Mouse (Mus musculus): ENCODE results near the gene Mrps30. TPM values are rescaled to one million over a fixed set of nuclear protein-coding genes. Genes with fewer than 3 reads are reported as not detected.
"Not testable (repeated sequence)": the region's sequence is repeated elsewhere in the genome, so short reads cannot be mapped to it uniquely, and the experiment has no call there.

The Mrps30 gene
- polyA plus RNA-seq, 1 experiment = 13.9 TPM

DNA sequence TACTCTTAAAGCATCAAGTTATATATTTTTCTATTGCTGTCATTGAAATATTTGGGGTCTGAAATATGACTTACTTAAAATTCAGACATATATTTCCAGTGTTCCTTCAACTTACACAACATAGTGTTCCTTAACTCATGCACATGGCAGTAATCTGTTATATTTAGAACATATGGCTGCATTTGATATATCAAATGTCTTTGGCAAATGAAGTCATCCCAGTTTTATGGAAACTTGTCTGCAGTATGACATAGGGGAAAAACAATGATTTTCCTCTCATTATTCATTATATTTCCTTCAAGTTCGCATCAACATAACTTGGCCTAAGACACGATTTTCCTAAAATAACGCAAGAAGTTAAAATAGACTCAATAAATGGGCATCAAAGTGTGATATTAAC, 8.8 kb upstream of the Mrps30 start:
- H3K27me3 ChIP-seq (ENCODE audit: control insufficient read depth, insufficient read depth, low read length) = no peaks in the 10 kb centered on the region
- H3K27ac ChIP-seq (ENCODE audit: control insufficient read depth, insufficient read depth, low read depth, low read length) = no peak overlapping the region
- TF ChIP-seq POLR2A (IDR thresholded peaks at IDR 0.05; ENCODE audit: control insufficient read depth, low read depth, low read length) (no peak), CTCF (IDR thresholded peaks at IDR 0.05; ENCODE audit: control insufficient read depth, insufficient read depth, insufficient replicate concordance, low read depth, low read length) (no peak)
- H3K36me3 ChIP-seq (ENCODE audit: control insufficient read depth, insufficient read depth, low read length) = no peaks in the 10 kb centered on the region
- H3K4me3 ChIP-seq (ENCODE audit: control insufficient read depth, low read depth, low read length) = no peak overlapping the region
- H3K4me1 ChIP-seq (ENCODE audit: control insufficient read depth, insufficient read depth, low read length) = no peaks in the 10 kb centered on the region

GRCm38 (mm10) chr13:118387448-118387801, 373 bp upstream of the Mrps30 start:
- H3K27me3 ChIP-seq (ENCODE audit: control insufficient read depth, insufficient read depth, low read length) = not testable (repeated sequence)

DNA sequence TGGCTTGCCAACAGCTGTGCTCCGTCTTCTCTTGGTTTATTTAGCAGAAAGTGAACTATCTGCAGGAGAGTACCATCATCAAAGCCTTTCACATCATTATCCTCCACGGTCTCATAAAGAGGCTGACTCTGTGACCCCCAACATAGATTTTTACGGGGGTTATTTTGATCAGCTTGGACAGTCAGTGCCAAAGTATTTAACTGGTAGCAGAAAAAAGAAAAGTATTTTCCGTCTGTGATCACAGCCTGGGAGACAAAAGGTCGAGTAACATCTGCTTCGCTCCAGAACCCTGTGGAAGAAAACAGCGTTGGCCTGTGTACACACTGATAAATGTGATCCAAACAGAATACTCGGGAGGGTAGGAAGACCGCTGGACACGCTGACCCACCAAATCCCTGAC, 6.7 kb downstream of the Mrps30 start:
- Histone ChIP-seq H3K4me3 (ENCODE audit: control insufficient read depth, low read depth, low read length) (no peak overlapping the region), H3K27me3 (ENCODE audit: control insufficient read depth, insufficient read depth, low read length) (no peaks in the 10 kb centered on the region), H3K4me1 (ENCODE audit: control insufficient read depth, insufficient read depth, low read length) (no peaks in the 10 kb centered on the region), H3K27ac (ENCODE audit: control insufficient read depth, insufficient read depth, low read depth, low read length) (no peak overlapping the region), H3K36me3 (ENCODE audit: control insufficient read depth, insufficient read depth, low read length) (no peaks in the 10 kb centered on the region)
- TF ChIP-seq POLR2A (IDR thresholded peaks at IDR 0.05; ENCODE audit: control insufficient read depth, low read depth, low read length) (no peak), CTCF (IDR thresholded peaks at IDR 0.05; ENCODE audit: control insufficient read depth, insufficient read depth, insufficient replicate concordance, low read depth, low read length) (no peak)

More at GRCm38 (mm10) chr13:118387448-118387801, 373 bp upstream of the Mrps30 start:
- H3K27ac ChIP-seq (ENCODE audit: control insufficient read depth, insufficient read depth, low read depth, low read length); H3K4me1 ChIP-seq (ENCODE audit: control insufficient read depth, insufficient read depth, low read length); H3K36me3 ChIP-seq (ENCODE audit: control insufficient read depth, insufficient read depth, low read length): not testable (repeated sequence)
- peak overlapping the region; percentile 89 for H3K4me3 ChIP-seq (ENCODE audit: control insufficient read depth, low read depth, low read length)

GRCm38 (mm10) chr13:118379155-118379554, 7.9 kb downstream of the Mrps30 start:
- H3K4me3 ChIP-seq (ENCODE audit: control insufficient read depth, low read depth, low read length) = no peak overlapping the region
- H3K27me3 ChIP-seq (ENCODE audit: control insufficient read depth, insufficient read depth, low read length) = no peaks in the 10 kb centered on the region
- TF ChIP-seq CTCF (IDR thresholded peaks at IDR 0.05; ENCODE audit: control insufficient read depth, insufficient read depth, insufficient replicate concordance, low read depth, low read length) (peak; percentile 56; the same call in 1 of the 2 replicates), POLR2A (IDR thresholded peaks at IDR 0.05; ENCODE audit: control insufficient read depth, low read depth, low read length) (no peak)
- no peaks in the 10 kb centered on the region for H3K36me3 ChIP-seq (ENCODE audit: control insufficient read depth, insufficient read depth, low read length)
- no peak overlapping the region for H3K27ac ChIP-seq (ENCODE audit: control insufficient read depth, insufficient read depth, low read depth, low read length)
- no peaks in the 10 kb centered on the region for H3K4me1 ChIP-seq (ENCODE audit: control insufficient read depth, insufficient read depth, low read length)

- no peak overlapping the region for H3K27ac ChIP-seq (ENCODE audit: control insufficient read depth, insufficient read depth, low read depth, low read length)
- no peaks in the 10 kb centered on the region for H3K36me3 ChIP-seq (ENCODE audit: control insufficient read depth, insufficient read depth, low read length)
- H3K4me1 ChIP-seq (ENCODE audit: control insufficient read depth, insufficient read depth, low read length) = no peaks in the 10 kb centered on the region
- TF ChIP-seq POLR2A (IDR thresholded peaks at IDR 0.05; ENCODE audit: control insufficient read depth, low read depth, low read length) = no peak
- TF ChIP-seq CTCF (IDR thresholded peaks at IDR 0.05; ENCODE audit: control insufficient read depth, insufficient read depth, insufficient replicate concordance, low read depth, low read length) = no peak
- no peak overlapping the region for H3K4me3 ChIP-seq (ENCODE audit: control insufficient read depth, low read depth, low read length)
- H3K27me3 ChIP-seq (ENCODE audit: control insufficient read depth, insufficient read depth, low read length) = no peaks in the 10 kb centered on the region
Observed at GRCm38 (mm10) chr13:118372871-118373270, 14.2 kb downstream of the Mrps30 start.

- Histone ChIP-seq H3K27ac (ENCODE audit: control insufficient read depth, insufficient read depth, low read depth, low read length) (no peak overlapping the region), H3K4me3 (ENCODE audit: control insufficient read depth, low read depth, low read length) (no peak overlapping the region), H3K36me3 (ENCODE audit: control insufficient read depth, insufficient read depth, low read length) (no peaks in the 10 kb centered on the region), H3K4me1 (ENCODE audit: control insufficient read depth, insufficient read depth, low read length) (no peaks in the 10 kb centered on the region), H3K27me3 (ENCODE audit: control insufficient read depth, insufficient read depth, low read length) (no peaks in the 10 kb centered on the region)
- TF ChIP-seq POLR2A (IDR thresholded peaks at IDR 0.05; ENCODE audit: control insufficient read depth, low read depth, low read length) (no peak), CTCF (IDR thresholded peaks at IDR 0.05; ENCODE audit: control insufficient read depth, insufficient read depth, insufficient replicate concordance, low read depth, low read length) (no peak)
Observed at GRCm38 (mm10) chr13:118365774-118366173, 21.3 kb downstream of the Mrps30 start.

DNA sequence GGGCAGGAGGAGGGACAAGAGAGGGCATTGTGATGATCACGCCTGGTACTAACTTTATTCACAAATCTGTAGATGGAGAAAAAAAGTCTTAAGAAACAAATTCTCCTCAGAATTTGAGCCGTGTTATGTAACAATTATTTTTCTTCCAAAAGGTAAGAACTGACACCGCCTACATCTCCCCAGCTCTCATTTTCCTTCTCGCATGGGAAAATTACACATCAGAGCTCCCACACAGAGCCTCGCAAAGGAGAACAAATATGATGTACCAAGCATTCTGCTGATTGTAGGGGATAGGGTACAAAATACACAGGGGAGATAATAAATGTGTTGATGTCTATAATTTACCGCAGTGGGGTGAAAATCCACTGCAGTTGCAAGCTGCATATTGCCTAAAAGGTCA, 23.7 kb downstream of the Mrps30 start:
- no peaks in the 10 kb centered on the region for H3K4me1 ChIP-seq (ENCODE audit: control insufficient read depth, insufficient read depth, low read length)
- no peak overlapping the region for H3K27ac ChIP-seq (ENCODE audit: control insufficient read depth, insufficient read depth, low read depth, low read length)
- TF ChIP-seq POLR2A (IDR thresholded peaks at IDR 0.05; ENCODE audit: control insufficient read depth, low read depth, low read length) (no peak), CTCF (IDR thresholded peaks at IDR 0.05; ENCODE audit: control insufficient read depth, insufficient read depth, insufficient replicate concordance, low read depth, low read length) (no peak)
- H3K4me3 ChIP-seq (ENCODE audit: control insufficient read depth, low read depth, low read length) = no peak overlapping the region
- H3K27me3 ChIP-seq (ENCODE audit: control insufficient read depth, insufficient read depth, low read length) = no peaks in the 10 kb centered on the region
- no peaks in the 10 kb centered on the region for H3K36me3 ChIP-seq (ENCODE audit: control insufficient read depth, insufficient read depth, low read length)

- H3K4me3 ChIP-seq (ENCODE audit: control insufficient read depth, low read depth, low read length) = no peak overlapping the region
- no peaks in the 10 kb centered on the region for H3K4me1 ChIP-seq (ENCODE audit: control insufficient read depth, insufficient read depth, low read length)
- no peak overlapping the region for H3K27ac ChIP-seq (ENCODE audit: control insufficient read depth, insufficient read depth, low read depth, low read length)
- H3K27me3 ChIP-seq (ENCODE audit: control insufficient read depth, insufficient read depth, low read length) = no peaks in the 10 kb centered on the region
- TF ChIP-seq CTCF (IDR thresholded peaks at IDR 0.05; ENCODE audit: control insufficient read depth, insufficient read depth, insufficient replicate concordance, low read depth, low read length) = no peak
- TF ChIP-seq POLR2A (IDR thresholded peaks at IDR 0.05; ENCODE audit: control insufficient read depth, low read depth, low read length) = no peak
- no peaks in the 10 kb centered on the region for H3K36me3 ChIP-seq (ENCODE audit: control insufficient read depth, insufficient read depth, low read length)
Observed at GRCm38 (mm10) chr13:118350870-118351269, 36.2 kb downstream of the Mrps30 start.

Measured in testis, adult 2 months (tissue).